Mouse (Mus musculus): ENCODE results near the gene Neu3. TPM values are rescaled to one million over a fixed set of nuclear protein-coding genes. Genes with fewer than 3 reads are reported as not detected.
"Not testable (repeated sequence)": the region's sequence is repeated elsewhere in the genome, so short reads cannot be mapped to it uniquely, and the experiment has no call there.

The Neu3 gene
- total RNA-seq, 1 experiment from 2014 or later, result 3.7 TPM

GRCm38 (mm10) chr7:99805340-99805739, 22.9 kb downstream of the Neu3 start:
- no peak for ATAC-seq (replicated peaks in 1 of 2; ENCODE audit: insufficient read depth in 1 of 2, low FRiP score in 2 of 2, low TSS enrichment in 1 of 2, low read depth in 1 of 2, poor library complexity in 2 of 2, severe bottlenecking in 2 of 2)

GRCm38 (mm10) chr7:99804033-99804432, 24.2 kb downstream of the Neu3 start:
- not testable (repeated sequence) for ATAC-seq (replicated peaks in 1 of 2; ENCODE audit: insufficient read depth in 1 of 2, low FRiP score in 2 of 2, low TSS enrichment in 1 of 2, low read depth in 1 of 2, poor library complexity in 2 of 2, severe bottlenecking in 2 of 2)

- no peak for ATAC-seq (replicated peaks in 1 of 2; ENCODE audit: insufficient read depth in 1 of 2, low FRiP score in 2 of 2, low TSS enrichment in 1 of 2, low read depth in 1 of 2, poor library complexity in 2 of 2, severe bottlenecking in 2 of 2)
These were observed 24.7 kb downstream of the Neu3 start for GRCm38 (mm10) chr7:99803535-99803934.

- no peak for ATAC-seq (replicated peaks in 1 of 2; ENCODE audit: insufficient read depth in 1 of 2, low FRiP score in 2 of 2, low TSS enrichment in 1 of 2, low read depth in 1 of 2, poor library complexity in 2 of 2, severe bottlenecking in 2 of 2)
These were observed 29.1 kb downstream of the Neu3 start for GRCm38 (mm10) chr7:99799118-99799517.

GRCm38 (mm10) chr7:99797911-99798647, 30.1 kb downstream of the Neu3 start:
- ATAC-seq (replicated peaks in 1 of 2; ENCODE audit: insufficient read depth in 1 of 2, low FRiP score in 2 of 2, low TSS enrichment in 1 of 2, low read depth in 1 of 2, poor library complexity in 2 of 2, severe bottlenecking in 2 of 2), result peak; percentile 68 to 80; a peak in 3 of 4 replicates

GRCm38 (mm10) chr7:99797261-99797660, 31.0 kb downstream of the Neu3 start:
- ATAC-seq (replicated peaks in 1 of 2; ENCODE audit: insufficient read depth in 1 of 2, low FRiP score in 2 of 2, low TSS enrichment in 1 of 2, low read depth in 1 of 2, poor library complexity in 2 of 2, severe bottlenecking in 2 of 2), result no peak

GRCm38 (mm10) chr7:99796471-99796870, 31.7 kb downstream of the Neu3 start:
- no peak for ATAC-seq (replicated peaks in 1 of 2; ENCODE audit: insufficient read depth in 1 of 2, low FRiP score in 2 of 2, low TSS enrichment in 1 of 2, low read depth in 1 of 2, poor library complexity in 2 of 2, severe bottlenecking in 2 of 2)

- ATAC-seq (replicated peaks in 1 of 2; ENCODE audit: insufficient read depth in 1 of 2, low FRiP score in 2 of 2, low TSS enrichment in 1 of 2, low read depth in 1 of 2, poor library complexity in 2 of 2, severe bottlenecking in 2 of 2), result peak; percentile 24 to 59; a peak in 3 of 4 replicates
These were observed 32.8 kb downstream of the Neu3 start for GRCm38 (mm10) chr7:99795192-99795981.

GRCm38 (mm10) chr7:99794096-99794495, 34.1 kb downstream of the Neu3 start:
- no peak for ATAC-seq (replicated peaks in 1 of 2; ENCODE audit: insufficient read depth in 1 of 2, low FRiP score in 2 of 2, low TSS enrichment in 1 of 2, low read depth in 1 of 2, poor library complexity in 2 of 2, severe bottlenecking in 2 of 2)

- no peak for ATAC-seq (replicated peaks in 1 of 2; ENCODE audit: insufficient read depth in 1 of 2, low FRiP score in 2 of 2, low TSS enrichment in 1 of 2, low read depth in 1 of 2, poor library complexity in 2 of 2, severe bottlenecking in 2 of 2)
These were observed 37.4 kb downstream of the Neu3 start for GRCm38 (mm10) chr7:99790816-99791215.

- ATAC-seq (replicated peaks in 1 of 2; ENCODE audit: insufficient read depth in 1 of 2, low FRiP score in 2 of 2, low TSS enrichment in 1 of 2, low read depth in 1 of 2, poor library complexity in 2 of 2, severe bottlenecking in 2 of 2), result no peak
These were observed 39.7 kb downstream of the Neu3 start for GRCm38 (mm10) chr7:99788563-99788962.

- no peak for ATAC-seq (replicated peaks in 1 of 2; ENCODE audit: insufficient read depth in 1 of 2, low FRiP score in 2 of 2, low TSS enrichment in 1 of 2, low read depth in 1 of 2, poor library complexity in 2 of 2, severe bottlenecking in 2 of 2)
These were observed 40.3 kb downstream of the Neu3 start for GRCm38 (mm10) chr7:99787935-99788334.

- no peak for ATAC-seq (replicated peaks in 1 of 2; ENCODE audit: insufficient read depth in 1 of 2, low FRiP score in 2 of 2, low TSS enrichment in 1 of 2, low read depth in 1 of 2, poor library complexity in 2 of 2, severe bottlenecking in 2 of 2)
These were observed 41.4 kb downstream of the Neu3 start for GRCm38 (mm10) chr7:99786774-99787173.

- ATAC-seq (replicated peaks in 1 of 2; ENCODE audit: insufficient read depth in 1 of 2, low FRiP score in 2 of 2, low TSS enrichment in 1 of 2, low read depth in 1 of 2, poor library complexity in 2 of 2, severe bottlenecking in 2 of 2), result no peak
These were observed 42.7 kb downstream of the Neu3 start for GRCm38 (mm10) chr7:99785553-99785952.

- ATAC-seq (replicated peaks in 1 of 2; ENCODE audit: insufficient read depth in 1 of 2, low FRiP score in 2 of 2, low TSS enrichment in 1 of 2, low read depth in 1 of 2, poor library complexity in 2 of 2, severe bottlenecking in 2 of 2), result no peak
These were observed 44.8 kb downstream of the Neu3 start for GRCm38 (mm10) chr7:99783421-99783820.

GRCm38 (mm10) chr7:99781916-99782315, 46.3 kb downstream of the Neu3 start:
- ATAC-seq (replicated peaks in 1 of 2; ENCODE audit: insufficient read depth in 1 of 2, low FRiP score in 2 of 2, low TSS enrichment in 1 of 2, low read depth in 1 of 2, poor library complexity in 2 of 2, severe bottlenecking in 2 of 2), result 0 out of 4 replicates have a peak, but pooled peaks have one; percentile 32 to 48

- ATAC-seq (replicated peaks in 1 of 2; ENCODE audit: insufficient read depth in 1 of 2, low FRiP score in 2 of 2, low TSS enrichment in 1 of 2, low read depth in 1 of 2, poor library complexity in 2 of 2, severe bottlenecking in 2 of 2), result peak in 1 of 2 experiments; percentile 42; a peak in 1 of 4 replicates
These were observed 46.8 kb downstream of the Neu3 start for GRCm38 (mm10) chr7:99781385-99781784.

- no peak for ATAC-seq (replicated peaks in 1 of 2; ENCODE audit: insufficient read depth in 1 of 2, low FRiP score in 2 of 2, low TSS enrichment in 1 of 2, low read depth in 1 of 2, poor library complexity in 2 of 2, severe bottlenecking in 2 of 2)
These were observed 65.0 kb downstream of the Neu3 start, which contains the start of gene Olfr521 for GRCm38 (mm10) chr7:99763207-99763606. Olfr521 (plus strand) TSS chr7:99763507.
